Mouse (Mus musculus) ES-Bruce4 (cell line): ENCODE measurements at regions not wholly inside any gene's neighbourhood (a gene's known extent, or its start where the extent isn't known, plus 50 kb on each side); places are given as distances from the start of the nearest gene placed in this dataset.

Experiments
- CTCF ChIP-seq: IDR thresholded peaks from one replicate; pipeline ENCODE4 v1.8.1; 2011; ENCODE audit warnings: low read depth, low read length
- POLR2A ChIP-seq: IDR thresholded peaks from one replicate; pipeline ENCODE4 v1.8.1; 2011; ENCODE audit warnings: low read length; ENCODE audit not compliant: insufficient read depth

DNA sequence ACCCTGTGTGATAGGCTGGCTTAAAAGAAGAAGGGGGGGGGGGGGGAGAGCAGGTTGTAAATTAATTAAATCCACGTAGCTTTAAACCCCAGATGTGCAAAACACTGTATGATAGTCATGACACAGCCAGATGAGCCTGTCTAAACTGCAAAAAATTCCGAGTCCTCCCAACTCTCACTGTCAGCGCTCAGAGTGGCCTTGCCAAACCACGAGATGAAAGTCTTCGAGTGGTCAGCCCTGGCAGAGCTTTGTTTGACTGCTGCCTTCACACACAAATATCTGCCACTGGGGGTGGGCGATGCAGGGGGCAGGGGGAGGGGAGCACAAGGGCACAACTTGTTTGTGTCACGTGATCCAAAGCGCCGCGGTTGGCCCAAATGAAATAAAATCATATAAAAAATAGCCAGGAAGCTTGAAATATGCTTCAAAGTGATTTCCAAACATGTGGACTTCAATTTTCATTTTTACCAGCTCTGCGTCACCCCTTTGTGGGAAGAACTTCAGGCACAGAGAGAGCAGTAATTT is 396.5 kb upstream of the Jarid2 start:
- TF ChIP-seq POLR2A (no peak), CTCF (no peak)
